Mouse (Mus musculus) heart, adult 2 months (tissue): ENCODE results near the gene Cmtm1.

ENCODE experiments used
- CTCF ChIP-seq: fragments of 200-600 bp; IDR thresholded peaks from 2 replicates; pipeline ENCODE4 v1.8.1; 2022; ENCODE audit warnings: antibody characterized with exemption, mild to moderate bottlenecking, moderate library complexity
- EP300 ChIP-seq: fragments of 200-500 bp; IDR thresholded peaks from 2 replicates; pipeline ENCODE4 v1.6.1; 2011; ENCODE audit warnings: low read depth, low read length, control low read depth; ENCODE audit not compliant: insufficient read depth
- POLR2A ChIP-seq: fragments of 200-500 bp; IDR thresholded peaks from 2 replicates; pipeline ENCODE4 v1.6.1; 2011; ENCODE audit warnings: mild to moderate bottlenecking, low read depth, low read length, control low read depth; ENCODE audit not compliant: insufficient read depth

GRCm38 (mm10) chr8:104358637-104359036, 48.7 kb upstream of the Cmtm1 start:
- TF ChIP-seq EP300, result no peak
- no peak for TF ChIP-seq CTCF
- TF ChIP-seq POLR2A, result no peak
